Mouse (Mus musculus) cerebellum, adult 2 months (tissue): ENCODE results near the gene Cacnb4.

Source experiments
- CTCF ChIP-seq: fragments of 200-500 bp; IDR thresholded peaks from 2 replicates; pipeline ENCODE4 v1.5.1; 2011; ENCODE audit warnings: low read depth, mild to moderate bottlenecking, control low read depth, low read length, moderate library complexity, borderline replicate concordance; ENCODE audit not compliant: insufficient read depth
- POLR2A ChIP-seq: fragments of 200-500 bp; IDR thresholded peaks from 2 replicates; pipeline ENCODE4 v1.6.1; 2011; ENCODE audit warnings: low read length, control low read depth, borderline replicate concordance; ENCODE audit not compliant: insufficient read depth

DNA sequence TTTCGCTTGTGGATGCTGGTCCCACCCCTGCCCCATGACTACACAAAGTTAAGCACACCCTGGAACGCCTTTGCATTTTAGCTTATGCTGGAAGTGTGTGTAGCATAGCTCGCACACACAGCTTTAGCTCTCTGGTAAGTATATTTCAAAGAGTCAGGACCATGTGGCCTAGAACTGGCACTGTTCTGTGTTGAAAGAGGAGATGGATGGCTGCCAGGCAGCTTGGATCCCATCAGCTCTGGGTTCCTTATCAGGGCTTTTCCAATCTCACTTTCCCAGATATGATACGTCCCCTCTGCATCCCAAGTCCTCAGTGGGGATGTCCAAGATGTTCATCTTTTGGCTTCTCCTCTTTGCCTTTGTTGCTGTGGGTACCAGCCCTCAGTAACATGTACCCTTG is 157.9 kb downstream of the Cacnb4 start:
- TF ChIP-seq CTCF (no peak), POLR2A (no peak)
